Mouse (Mus musculus): ENCODE measurements around the gene Rnf41. TPM values are rescaled to one million over a fixed set of nuclear protein-coding genes. Genes with fewer than 3 reads are reported as not detected.

Rnf41 gene
- polyA plus RNA-seq, 1 experiment from 2014 or later: 29.9 TPM

GRCm38 (mm10) chr10:128372989-128373748, 38.3 kb upstream of the Rnf41 start:
- Histone ChIP-seq H3K27me3 (replicated peaks) (no peaks in the 10 kb centered on the region), H3K9ac (no peak overlapping the region), H3K4me2 (no peak overlapping the region), H3K4me1 (replicated peaks) (peaks cover 29% of the 10 kb centered on the region), H3K36me3 (peaks cover 1% of the 10 kb centered on the region), H3K27ac (ENCODE audit: poor library complexity, severe bottlenecking) (peak overlapping the region; percentile 13; the same call in 1 of the 2 replicates), H3K9me3 (replicated peaks) (0 out of 2 replicates have a peak, but pooled peaks cover 2% of the 10 kb centered on the region), H3K4me3 (no peak overlapping the region)
- 51% methylated on average over 6 of the region's 6 CpGs for WGBS
- no peak for ATAC-seq (ENCODE audit: insufficient number of reproducible peaks, low FRiP score)

- Histone ChIP-seq H3K9me3 (replicated peaks) (0 out of 2 replicates have a peak, but pooled peaks cover 2% of the 10 kb centered on the region), H3K9ac (no peak overlapping the region), H3K4me2 (no peak overlapping the region), H3K27ac (ENCODE audit: poor library complexity, severe bottlenecking) (no peak overlapping the region), H3K4me1 (replicated peaks) (peaks cover 38% of the 10 kb centered on the region), H3K4me3 (no peak overlapping the region), H3K27me3 (replicated peaks) (no peaks in the 10 kb centered on the region), H3K36me3 (peaks cover 13% of the 10 kb centered on the region)
- WGBS: 73% methylated on average over 6 of the region's 6 CpGs
- no peak for ATAC-seq (ENCODE audit: insufficient number of reproducible peaks, low FRiP score)
These were observed 37.1 kb upstream of the Rnf41 start for GRCm38 (mm10) chr10:128374393-128374792.

DNA sequence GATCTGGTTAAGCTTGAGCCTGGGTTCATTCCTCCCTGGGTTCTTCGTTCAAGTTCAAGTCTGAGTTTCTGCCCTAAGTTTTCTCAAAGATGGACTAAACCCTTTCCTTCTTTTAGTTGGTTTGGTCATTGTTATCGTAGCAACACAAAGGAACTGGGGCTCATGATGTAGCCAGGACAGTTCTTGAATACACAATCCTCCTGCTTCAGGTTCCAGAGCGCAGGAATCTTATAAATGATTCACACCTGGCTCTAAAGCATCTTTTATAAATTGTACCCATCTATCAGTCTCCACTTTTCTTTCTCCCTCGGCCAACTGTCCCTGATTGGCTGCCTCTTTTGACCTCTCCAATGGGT, 35.4 kb upstream of the Rnf41 start:
- H3K27ac ChIP-seq (ENCODE audit: poor library complexity, severe bottlenecking): peak overlapping the region; percentile 91
- WGBS: 50% methylated on average over 4 of the region's 4 CpGs
- no peaks in the 10 kb centered on the region for H3K27me3 ChIP-seq (replicated peaks)
- peak overlapping the region; percentile 82 for H3K4me3 ChIP-seq
- H3K9me3 ChIP-seq (replicated peaks): 0 out of 2 replicates have a peak, but pooled peaks cover 2% of the 10 kb centered on the region
- H3K9ac ChIP-seq: peak overlapping the region; percentile 95
- peak overlapping the region; percentile 87 for H3K4me2 ChIP-seq
- ATAC-seq (ENCODE audit: insufficient number of reproducible peaks, low FRiP score): no peak
- peaks cover 29% of the 10 kb centered on the region for H3K36me3 ChIP-seq
- H3K4me1 ChIP-seq (replicated peaks): peaks cover 36% of the 10 kb centered on the region

DNA sequence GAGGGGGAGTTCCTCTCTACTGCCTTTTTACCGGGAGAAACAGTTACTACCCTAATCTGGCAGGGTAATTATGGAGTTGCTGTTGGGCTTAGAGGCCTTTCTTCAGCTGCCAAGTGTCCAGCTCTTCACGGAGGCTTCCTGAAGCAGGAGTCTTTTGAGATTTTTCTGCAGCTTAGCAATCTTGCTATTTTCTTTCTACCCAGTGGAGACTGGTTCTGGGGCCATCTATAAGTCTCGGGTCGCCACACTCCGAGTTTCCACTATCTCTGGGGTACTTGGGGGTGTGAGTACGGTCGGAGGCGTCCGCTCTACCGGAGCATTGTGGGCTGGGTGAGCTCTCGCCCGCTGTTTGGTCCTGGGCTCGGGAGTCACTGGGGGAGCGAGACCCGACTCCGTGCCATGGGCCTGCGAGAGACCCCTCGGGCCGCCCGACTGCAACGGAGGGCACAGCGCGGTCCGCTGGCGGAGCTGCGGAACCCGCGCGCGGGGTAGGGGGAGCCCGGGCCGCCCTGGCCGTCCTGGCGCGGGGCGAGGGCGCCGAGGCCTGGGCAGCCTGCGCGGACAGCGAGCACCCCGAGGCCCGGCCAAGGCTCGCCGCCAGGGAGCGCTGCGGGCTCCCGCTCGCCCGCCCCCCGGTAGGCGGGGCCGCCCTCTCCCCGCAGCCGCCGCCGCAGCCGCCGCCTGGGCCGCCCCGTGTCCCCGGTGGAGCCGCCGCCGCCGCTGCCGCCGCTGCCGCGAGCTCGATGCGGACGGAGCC, 34.8 kb upstream of the Rnf41 start, which contains the start of gene Ankrd52:
Gene Ankrd52, plus strand, starts transcription at position 661 of the 757 bp plus-strand sequence.
- Histone ChIP-seq H3K4me1 (replicated peaks) (peaks cover 36% of the 10 kb centered on the region), H3K4me3 (peak within 1 kb of the TSS; percentile 82), H3K9me3 (replicated peaks) (0 out of 2 replicates have a peak, but pooled peaks cover 2% of the 10 kb centered on the region), H3K27me3 (replicated peaks) (no peaks in the 10 kb centered on the region), H3K27ac (ENCODE audit: poor library complexity, severe bottlenecking) (peak within 1 kb of the TSS; percentile 91), H3K36me3 (peaks cover 33% of the 10 kb centered on the region), H3K9ac (peak within 1 kb of the TSS; percentile 95), H3K4me2 (peak within 1 kb of the TSS; percentile 87)
- peak; percentile 93 for ATAC-seq (ENCODE audit: insufficient number of reproducible peaks, low FRiP score)
- under 1% methylated on average over 55 of the region's 73 CpGs for WGBS

- Histone ChIP-seq H3K4me1 (replicated peaks) (peaks cover 36% of the 10 kb centered on the region), H3K4me3 (peak overlapping the region; percentile 82), H3K27ac (ENCODE audit: poor library complexity, severe bottlenecking) (peak overlapping the region; percentile 91), H3K9me3 (replicated peaks) (0 out of 2 replicates have a peak, but pooled peaks cover 2% of the 10 kb centered on the region), H3K27me3 (replicated peaks) (no peaks in the 10 kb centered on the region), H3K4me2 (peak overlapping the region; percentile 87), H3K9ac (peak overlapping the region; percentile 95), H3K36me3 (peaks cover 41% of the 10 kb centered on the region)
- under 1% methylated on average over 47 of the region's 47 CpGs for WGBS
- ATAC-seq (ENCODE audit: insufficient number of reproducible peaks, low FRiP score): peak; percentile 73
These were observed 34.1 kb upstream of the Rnf41 start for GRCm38 (mm10) chr10:128377222-128377939.

DNA sequence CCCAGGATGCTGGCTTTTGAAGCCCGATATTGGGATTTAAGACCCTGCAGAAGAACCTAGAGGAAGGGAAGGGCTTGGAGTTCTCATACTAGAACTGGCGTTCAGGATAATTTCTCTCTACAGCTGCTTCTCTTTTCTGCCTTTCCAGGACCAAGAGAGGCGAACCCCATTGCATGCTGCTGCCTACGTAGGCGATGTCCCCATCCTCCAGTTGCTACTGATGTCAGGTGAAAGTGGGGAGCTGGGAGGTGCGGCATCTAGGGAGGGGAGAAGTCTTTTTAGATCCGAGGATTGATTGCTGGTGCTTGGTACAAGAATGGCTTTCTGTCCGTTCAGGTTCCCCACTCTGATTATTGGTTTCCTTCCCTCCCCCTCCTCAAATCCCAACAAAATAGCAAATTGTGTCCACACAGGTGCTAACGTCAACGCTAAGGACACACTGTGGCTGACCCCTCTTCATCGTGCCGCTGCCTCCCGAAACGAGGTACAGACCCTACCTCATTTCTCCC, 33.5 kb upstream of the Rnf41 start:
- no peaks in the 10 kb centered on the region for H3K27me3 ChIP-seq (replicated peaks)
- H3K4me2 ChIP-seq: peak overlapping the region; percentile 87
- no peak for ATAC-seq (ENCODE audit: insufficient number of reproducible peaks, low FRiP score)
- peak overlapping the region; percentile 95 for H3K9ac ChIP-seq
- H3K27ac ChIP-seq (ENCODE audit: poor library complexity, severe bottlenecking): peak overlapping the region; percentile 91; the same call in 1 of the 2 replicates
- H3K4me3 ChIP-seq: peak overlapping the region; percentile 82
- 63% methylated on average over 14 of the region's 14 CpGs for WGBS
- H3K9me3 ChIP-seq (replicated peaks): 0 out of 2 replicates have a peak, but pooled peaks cover 2% of the 10 kb centered on the region
- H3K36me3 ChIP-seq: peaks cover 47% of the 10 kb centered on the region
- H3K4me1 ChIP-seq (replicated peaks): peaks cover 34% of the 10 kb centered on the region

- H3K4me2 ChIP-seq: peak overlapping the region; percentile 87; the same call in 1 of the 2 replicates
- 61% methylated on average over 3 of the region's 3 CpGs for WGBS
- 0 out of 2 replicates have a peak, but pooled peaks cover 2% of the 10 kb centered on the region for H3K9me3 ChIP-seq (replicated peaks)
- no peak for ATAC-seq (ENCODE audit: insufficient number of reproducible peaks, low FRiP score)
- H3K4me1 ChIP-seq (replicated peaks): peaks cover 29% of the 10 kb centered on the region
- peak overlapping the region; percentile 82 for H3K4me3 ChIP-seq
- H3K27ac ChIP-seq (ENCODE audit: poor library complexity, severe bottlenecking): no peak overlapping the region
- H3K27me3 ChIP-seq (replicated peaks): no peaks in the 10 kb centered on the region
- peak overlapping the region; percentile 95 for H3K9ac ChIP-seq
- H3K36me3 ChIP-seq: peaks cover 52% of the 10 kb centered on the region
These were observed 33.0 kb upstream of the Rnf41 start for GRCm38 (mm10) chr10:128378462-128378861.

- H3K4me1 ChIP-seq (replicated peaks): peaks cover 27% of the 10 kb centered on the region
- H3K27ac ChIP-seq (ENCODE audit: poor library complexity, severe bottlenecking): no peak overlapping the region
- WGBS: 93% methylated on average over 7 of the region's 7 CpGs
- H3K4me2 ChIP-seq: no peak overlapping the region
- H3K9ac ChIP-seq: 0 out of 2 replicates have a peak overlapping the region, but pooled peaks have one; percentile 95
- peaks cover 60% of the 10 kb centered on the region for H3K36me3 ChIP-seq
- 0 out of 2 replicates have a peak overlapping the region, but pooled peaks have one; percentile 1 for H3K4me3 ChIP-seq
- no peaks in the 10 kb centered on the region for H3K27me3 ChIP-seq (replicated peaks)
- H3K9me3 ChIP-seq (replicated peaks): 0 out of 2 replicates have a peak, but pooled peaks cover 2% of the 10 kb centered on the region
- no peak for ATAC-seq (ENCODE audit: insufficient number of reproducible peaks, low FRiP score)
These were observed 32.2 kb upstream of the Rnf41 start for GRCm38 (mm10) chr10:128379260-128379659.

GRCm38 (mm10) chr10:128380565-128380964, 30.9 kb upstream of the Rnf41 start:
- H3K4me1 ChIP-seq (replicated peaks): peaks cover 27% of the 10 kb centered on the region
- 84% methylated on average over 5 of the region's 5 CpGs for WGBS
- H3K9me3 ChIP-seq (replicated peaks): no peaks in the 10 kb centered on the region
- ATAC-seq (ENCODE audit: insufficient number of reproducible peaks, low FRiP score): no peak
- no peaks in the 10 kb centered on the region for H3K27me3 ChIP-seq (replicated peaks)
- H3K9ac ChIP-seq: no peak overlapping the region
- H3K36me3 ChIP-seq: peaks cover 73% of the 10 kb centered on the region
- no peak overlapping the region for H3K4me2 ChIP-seq
- H3K4me3 ChIP-seq: no peak overlapping the region
- no peak overlapping the region for H3K27ac ChIP-seq (ENCODE audit: poor library complexity, severe bottlenecking)

DNA sequence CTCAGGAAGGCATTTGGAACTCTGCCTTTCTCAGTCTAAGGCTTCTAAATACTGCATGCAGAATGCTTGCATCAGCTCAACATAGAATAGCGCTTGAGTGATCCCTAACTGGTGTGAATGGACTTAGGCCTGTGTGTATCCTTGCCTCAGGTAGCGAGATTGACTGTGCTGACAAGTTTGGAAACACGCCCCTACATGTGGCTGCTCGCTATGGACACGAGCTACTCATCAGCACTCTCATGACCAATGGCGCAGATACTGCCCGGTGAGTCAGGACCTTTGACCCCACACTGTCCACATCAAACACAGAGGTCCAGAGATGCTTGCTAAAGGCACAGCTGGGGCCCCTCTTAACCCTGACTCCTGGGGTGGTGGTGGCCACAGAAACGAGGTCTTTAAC, 29.0 kb upstream of the Rnf41 start:
- Histone ChIP-seq H3K27ac (ENCODE audit: poor library complexity, severe bottlenecking) (no peak overlapping the region), H3K9me3 (replicated peaks) (no peaks in the 10 kb centered on the region), H3K4me2 (no peak overlapping the region), H3K4me3 (no peak overlapping the region), H3K9ac (no peak overlapping the region), H3K27me3 (replicated peaks) (no peaks in the 10 kb centered on the region), H3K4me1 (replicated peaks) (peaks cover 18% of the 10 kb centered on the region), H3K36me3 (peaks cover 92% of the 10 kb centered on the region)
- WGBS: 91% methylated on average over 8 of the region's 8 CpGs
- ATAC-seq (ENCODE audit: insufficient number of reproducible peaks, low FRiP score): no peak

Measured in heart, embryonic 12.5 days (tissue).